Mouse (Mus musculus) adrenal gland, postnatal 36 days (tissue): Measurements from ENCODE around the gene Hyou1. TPM values are rescaled to one million over a fixed set of nuclear protein-coding genes. Genes with fewer than 3 reads are reported as not detected.

ENCODE experiments used
- microRNA-seq: library from miRNA; unstranded; fragments of <30 nt; microRNA quantifications from one replicate; pipeline ENCODE4 v1.2.0, GENCODE M21; 2021
- total RNA-seq, 2 experiments: library from RNA; stranded (reverse); gene quantifications; 2 replicates each; pipeline ENCODE4 v1.2.3; 2021

The Hyou1 gene
- total RNA-seq, 2 experiments from 2014 or later, result 203 to 204 TPM

Small RNA genes lying within 50 kb of the gene (microRNA-seq; reads per million reads assigned to microRNA genes)
- gene Gm44335, result not detected
- 1.5 reads per million for gene Mir7085

Other genes with a start within 250 kb of the Hyou1 start
- gene Mcam, start 245.0 kb upstream of the Hyou1 start, total RNA-seq, result 10 to 100 TPM; 30.7 to 73.7 TPM
- gene Cbl, start 145.4 kb upstream of the Hyou1 start, total RNA-seq, result 10 to 100 TPM; 28.9 to 40.5 TPM
- 1 to 10 TPM; 2.3 to 3.3 TPM for gene Ccdc153, start 138.8 kb upstream of the Hyou1 start, total RNA-seq
- not detected for gene Pdzd3, start 128.0 kb upstream of the Hyou1 start, total RNA-seq
- gene Nlrx1, start 110.9 kb upstream of the Hyou1 start, total RNA-seq, result 10 to 100 TPM; 14.9 to 32.2 TPM
- gene Abcg4, start 90.9 kb upstream of the Hyou1 start, total RNA-seq, result 10 to 100 TPM; 28.2 to 32.6 TPM
- gene Hinfp, start 73.8 kb upstream of the Hyou1 start, total RNA-seq, result 10 to 100 TPM; 18.9 to 24.4 TPM
- gene C2cd2l, start 59.2 kb upstream of the Hyou1 start, total RNA-seq, result 10 to 100 TPM; 37.6 to 50.6 TPM
- 10 to 100 TPM; 25.3 to 32.7 TPM for gene Dpagt1, start 53.5 kb upstream of the Hyou1 start, total RNA-seq
- gene H2afx, start 44.8 kb upstream of the Hyou1 start, total RNA-seq, result 10 to 100 TPM; 41.3 to 47.7 TPM
- 10 to 100 TPM; 61.8 to 98.3 TPM for gene Hmbs, start 35.3 kb upstream of the Hyou1 start, total RNA-seq
- gene Vps11, start 17.8 kb upstream of the Hyou1 start, total RNA-seq, result 10 to 100 TPM; 53.0 to 72.7 TPM
- gene Slc37a4, start 17.4 kb downstream of the Hyou1 start, total RNA-seq, result 10 to 100 TPM; 13.5 to 18.6 TPM
- 1,000 to 10,000 TPM; 1,182 to 1,266 TPM for gene Rps25, start 27.6 kb downstream of the Hyou1 start, total RNA-seq
- gene Trappc4, start 28.1 kb downstream of the Hyou1 start, total RNA-seq, result 10 to 100 TPM; 82.0 to 95.7 TPM
- 10 to 100 TPM; 14.7 to 18.9 TPM for gene Ccdc84, start 39.1 kb downstream of the Hyou1 start, total RNA-seq
- not detected for gene Foxr1, start 61.6 kb downstream of the Hyou1 start, total RNA-seq
- not detected for gene Upk2, start 75.5 kb downstream of the Hyou1 start, total RNA-seq
- 10 to 100 TPM; 47.6 to 51.8 TPM for gene Bcl9l, start 103.3 kb downstream of the Hyou1 start, total RNA-seq
- not detected for gene Cxcr5, start 182.4 kb downstream of the Hyou1 start, total RNA-seq
- 100 to 1,000 TPM; 134 to 149 TPM for gene Ddx6, start 225.4 kb downstream of the Hyou1 start, total RNA-seq